Mouse (Mus musculus) left cerebral cortex, adult 18-20 months (tissue): ENCODE measurements around the gene Krtap10-4. TPM values are rescaled to one million over a fixed set of nuclear protein-coding genes. Genes with fewer than 3 reads are reported as not detected.
A peak's percentile ranks its signal among the peaks of the same experiment; 100 is the strongest.
"Not testable (repeated sequence)": the region's sequence is repeated elsewhere in the genome, so short reads cannot be mapped to it uniquely, and the experiment has no call there.

Experiments
- DNase-seq, 2 experiments: peaks; one replicate each; pipeline ENCODE4 v3.0.0; 2021 to 2022; ENCODE audit warnings: low spot score in 2 of 2, mixed read lengths in 1 of 2
- long read RNA-seq, 2 experiments: library from polyadenylated mRNA; stranded (forward); transcript quantifications; one replicate each; pipeline ENCODE4 v2.0.0; 2021
- total RNA-seq, 2 experiments: library from RNA; stranded (reverse); gene quantifications; 2 replicates each; pipeline ENCODE4 v1.2.3; 2021

The Krtap10-4 gene
- total RNA-seq: not detected
- long read RNA-seq, experiment 1: 0 reads
- long read RNA-seq, experiment 2: 0 reads

GRCm38 (mm10) chr10:77826951-77827350 lies at the start of gene Krtap10-4:
Krtap10-4 (minus strand) TSS chr10:77827095.
- DNase-seq: no peak

- no peak for DNase-seq
Measured at GRCm38 (mm10) chr10:77869651-77870050, 42.8 kb upstream of the Krtap10-4 start.

DNA sequence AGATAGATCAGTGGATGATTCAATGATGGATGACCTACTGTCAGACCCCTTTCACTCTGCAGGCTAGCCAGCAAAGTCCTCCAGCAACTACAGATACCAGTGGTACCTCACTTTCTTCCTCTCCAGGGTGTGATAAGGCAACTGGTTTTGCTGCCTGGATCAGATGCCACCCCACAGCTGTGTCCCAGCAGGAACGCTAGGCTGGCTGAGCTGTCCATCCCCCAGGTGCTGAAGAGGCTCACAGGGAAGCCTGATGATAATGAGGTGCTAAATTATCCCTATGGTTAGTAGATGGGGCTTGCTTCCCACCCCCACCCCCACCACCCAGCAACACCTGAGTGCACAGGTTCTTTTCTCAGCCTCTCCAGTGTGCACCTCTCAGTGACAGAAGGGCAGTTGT lies 40.7 kb upstream of the Krtap10-4 start:
- DNase-seq: no peak

GRCm38 (mm10) chr10:77864762-77865143 lies 37.9 kb upstream of the Krtap10-4 start:
- no peak for DNase-seq

- no peak for DNase-seq
Measured at GRCm38 (mm10) chr10:77864067-77864761, 37.3 kb upstream of the Krtap10-4 start.

- no peak for DNase-seq
Measured at GRCm38 (mm10) chr10:77861675-77862074, 34.8 kb upstream of the Krtap10-4 start, which contains the start of gene Gm3285. Gm3285 (plus strand) TSS chr10:77861975.

- no peak for DNase-seq
Measured at GRCm38 (mm10) chr10:77852559-77852958, 25.7 kb upstream of the Krtap10-4 start, which contains the start of gene Gm10318. Gm10318 (plus strand) TSS chr10:77852859.

DNA sequence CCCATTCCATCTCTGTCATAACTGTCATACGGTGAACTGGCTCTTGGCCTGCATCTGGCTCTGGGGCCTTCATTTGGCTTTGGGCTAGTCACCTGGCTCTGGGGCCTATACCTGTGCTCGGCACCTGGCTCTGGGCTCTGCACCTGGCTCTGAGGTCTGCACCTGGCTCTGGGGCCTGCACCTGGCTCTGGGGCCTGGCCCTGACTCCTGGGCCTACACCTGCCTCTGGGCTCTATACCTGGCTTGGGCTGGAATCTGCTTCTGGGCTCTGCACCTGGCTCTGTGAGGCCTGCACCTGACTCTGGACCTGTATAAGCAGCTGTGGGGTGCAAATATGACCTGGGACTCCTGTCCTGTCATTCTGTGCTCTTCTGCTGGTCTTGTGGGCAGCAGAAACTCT lies 20.6 kb upstream of the Krtap10-4 start:
- no peak for DNase-seq

- DNase-seq: no peak
Measured at GRCm38 (mm10) chr10:77846961-77847360, 20.1 kb upstream of the Krtap10-4 start.

DNA sequence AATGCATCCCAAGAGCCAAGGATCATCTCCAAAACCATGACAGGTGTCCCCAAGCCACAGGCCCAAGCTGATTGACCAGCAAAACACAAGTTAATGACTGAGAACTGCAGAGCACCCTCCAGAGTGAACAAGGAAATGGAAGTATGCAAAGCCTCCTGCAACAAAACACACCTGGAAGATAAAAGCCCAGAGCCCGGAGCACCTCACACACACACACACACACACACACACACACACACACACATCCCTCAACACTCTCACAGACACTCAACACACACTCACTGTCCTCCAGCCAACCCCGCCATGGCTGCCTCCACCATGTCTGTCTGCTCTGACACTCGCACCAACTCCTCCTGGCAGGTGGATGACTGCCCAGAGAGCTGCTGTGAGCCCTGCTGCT lies 19.6 kb upstream of the Krtap10-4 start, which contains the start of gene Gm36176:
TSS of gene Gm36176 (plus strand) at position 301 of the 400 bp plus-strand sequence.
- no peak for DNase-seq

DNA sequence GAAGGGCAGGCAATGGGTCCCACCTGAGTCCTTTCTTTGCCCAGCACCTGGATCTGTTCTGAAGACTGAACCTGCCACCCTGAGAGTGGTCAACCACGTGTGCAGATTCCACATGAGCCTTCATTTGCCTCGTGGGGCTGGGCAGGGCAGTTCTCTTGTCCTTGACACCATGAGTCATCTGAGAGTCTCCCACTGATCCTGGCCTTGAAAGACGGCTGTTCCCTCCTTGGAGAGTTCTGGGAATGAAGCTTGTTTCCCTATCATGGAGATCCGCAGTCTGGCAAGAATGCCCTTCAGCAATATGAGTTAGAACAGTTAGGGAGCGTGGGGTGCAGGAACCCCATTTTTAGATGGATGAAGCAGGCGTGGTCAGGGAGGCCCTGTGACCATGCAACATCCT lies 12.1 kb upstream of the Krtap10-4 start:
- no peak for DNase-seq

- peak; percentile 14 to 43 for DNase-seq
Measured at GRCm38 (mm10) chr10:77835647-77836046, 8.8 kb upstream of the Krtap10-4 start, which contains the start of gene Krtap10-10. Krtap10-10 (plus strand) TSS chr10:77835947.

GRCm38 (mm10) chr10:77819203-77819602 lies 7.7 kb downstream of the Krtap10-4 start:
- DNase-seq: no peak

DNA sequence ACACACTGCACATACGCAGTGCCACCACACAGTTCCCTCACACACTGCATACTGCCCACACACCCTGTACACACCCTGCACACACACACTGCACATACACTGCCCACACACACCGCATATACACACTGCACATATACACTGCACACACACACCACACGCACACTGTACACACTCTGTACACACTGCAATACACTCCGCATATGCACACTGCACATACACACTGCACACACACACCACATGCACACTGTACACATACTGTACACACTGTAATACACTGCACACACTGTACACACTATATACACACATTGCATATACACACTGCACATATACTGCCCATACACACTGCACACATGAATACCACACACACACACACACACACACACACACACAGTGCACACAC lies 8.4 kb downstream of the Krtap10-4 start:
- no peak for DNase-seq

- no peak for DNase-seq
Measured at GRCm38 (mm10) chr10:77815514-77815913, 11.4 kb downstream of the Krtap10-4 start.

DNA sequence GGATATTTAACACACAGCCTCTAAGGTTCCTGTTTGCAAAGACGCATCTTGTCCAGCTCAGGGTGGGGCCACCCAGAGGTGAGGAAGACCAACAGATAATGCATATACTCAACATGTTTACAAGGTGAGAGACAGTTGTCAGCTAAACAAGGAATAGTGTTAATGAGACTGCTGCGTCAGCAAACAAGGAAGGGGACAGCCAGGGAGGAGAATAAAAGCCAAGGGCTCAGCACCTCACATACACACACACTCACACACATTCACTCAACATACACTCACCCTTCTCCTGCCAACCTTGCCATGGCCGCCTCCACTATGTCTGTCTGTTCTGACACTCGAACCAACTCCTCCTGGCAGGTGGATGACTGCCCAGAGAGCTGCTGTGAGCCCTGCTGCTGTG lies 12.5 kb downstream of the Krtap10-4 start, which contains the start of gene Gm2696:
TSS of gene Gm2696 (plus strand) at position 301 of the 400 bp plus-strand sequence.
- no peak for DNase-seq

DNA sequence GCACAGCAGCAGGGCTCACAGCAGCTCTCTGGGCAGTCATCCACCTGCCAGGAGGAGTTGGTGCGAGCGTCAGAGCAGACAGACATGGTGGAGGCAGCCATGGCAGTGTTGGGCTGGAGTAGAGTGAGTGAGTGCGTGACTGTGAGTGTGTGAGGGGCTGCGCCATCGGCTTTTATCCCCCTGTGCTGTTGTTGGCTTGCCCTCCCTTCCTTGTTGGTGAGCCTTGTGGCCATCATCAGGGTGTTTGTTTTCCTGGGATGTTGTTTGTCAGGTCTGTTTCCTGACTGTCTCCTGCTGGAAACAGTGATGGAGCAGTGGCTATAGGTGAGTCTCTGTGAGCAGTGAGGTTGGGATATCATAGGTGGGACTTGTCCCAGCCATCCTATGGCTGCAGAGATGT lies 15.2 kb downstream of the Krtap10-4 start, which contains the start of gene Gm9507:
TSS of gene Gm9507 (minus strand) at position 101 of the 400 bp plus-strand sequence.
- no peak for DNase-seq

GRCm38 (mm10) chr10:77804095-77804494 lies 22.8 kb downstream of the Krtap10-4 start:
- no peak for DNase-seq

DNA sequence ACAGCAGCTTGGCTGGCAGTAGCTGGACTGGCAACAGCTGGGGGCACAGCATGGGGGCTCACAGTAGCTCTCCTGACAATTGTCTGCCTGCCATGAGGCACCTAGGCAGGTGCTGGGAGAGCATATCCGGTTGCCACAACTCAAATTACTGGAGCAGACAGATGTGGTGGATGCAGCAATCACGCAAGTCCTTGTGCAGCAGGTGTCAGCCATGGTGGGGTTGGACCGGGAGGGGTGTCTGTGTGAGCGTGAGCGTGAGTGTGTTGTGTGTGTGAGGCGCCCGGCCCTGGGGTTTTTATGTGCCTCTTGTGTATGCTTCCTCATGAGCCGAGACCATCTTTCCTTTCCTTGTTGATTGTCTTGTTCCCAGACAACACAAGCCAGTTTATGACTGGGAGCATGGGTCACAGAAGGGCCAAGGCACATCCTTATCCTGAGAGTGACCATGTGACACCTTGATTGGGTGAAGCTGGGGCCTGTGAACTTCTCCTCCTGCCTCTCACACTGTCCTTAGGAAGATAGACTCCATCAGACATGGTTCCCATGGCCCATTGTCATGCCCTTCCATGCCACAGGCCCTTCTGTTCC lies 27.9 kb downstream of the Krtap10-4 start, which contains the start of gene Gm19668:
TSS of gene Gm19668 (minus strand) at position 213 of the 588 bp plus-strand sequence.
- no peak for DNase-seq

GRCm38 (mm10) chr10:77798164-77798920 lies 28.6 kb downstream of the Krtap10-4 start:
- not testable (repeated sequence) for DNase-seq

DNA sequence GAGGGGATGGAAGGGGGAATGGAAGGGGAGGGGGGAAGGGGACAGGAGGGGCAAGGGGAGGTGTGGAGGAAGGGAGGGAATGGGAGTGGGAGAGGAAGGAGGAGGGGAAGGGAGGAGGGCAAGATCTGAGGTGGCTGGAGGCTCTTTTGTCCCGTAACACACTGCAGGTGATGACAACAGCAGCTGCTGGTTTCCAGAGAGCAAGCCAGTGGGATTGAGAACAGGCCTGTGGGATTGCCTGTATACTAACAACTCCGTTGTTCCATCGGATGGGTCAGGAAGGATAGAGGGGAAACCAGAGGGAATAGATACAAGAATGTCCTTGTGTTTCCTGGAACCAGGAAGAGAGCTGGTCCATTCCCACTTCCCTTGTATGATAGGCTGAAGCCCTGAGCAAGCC lies 29.2 kb downstream of the Krtap10-4 start:
- DNase-seq: no peak
